Mouse (Mus musculus): ENCODE measurements around the gene Hcrt.

DNA sequence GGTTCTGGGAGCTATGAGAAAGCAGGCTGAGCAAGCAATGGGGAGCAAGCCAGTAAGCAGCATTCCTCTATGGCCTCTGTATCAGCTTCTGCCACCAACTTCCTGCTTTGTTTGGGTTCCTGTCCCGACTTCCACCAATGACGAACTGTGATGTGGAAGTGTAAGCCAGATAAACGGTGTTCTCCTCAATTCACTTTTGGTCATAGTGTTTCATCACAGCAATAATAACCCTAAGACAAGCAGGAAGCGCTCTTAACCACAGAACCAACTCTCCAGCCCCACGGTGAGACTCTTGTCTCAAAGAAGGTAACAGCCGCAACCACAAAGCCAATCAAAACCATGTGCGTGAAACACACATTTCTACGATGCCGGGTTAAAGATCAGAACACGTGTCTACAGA is 41.7 kb upstream of the Hcrt start:
- TF ChIP-seq POLR2A (IDR thresholded peaks at IDR 0.05; ENCODE audit: low read depth, low read length): no peak
- TF ChIP-seq CTCF (IDR thresholded peaks at IDR 0.05; ENCODE audit: borderline replicate concordance, insufficient read depth, low read length): no peak
